Mouse (Mus musculus): ENCODE data around the gene Rars2.

Gene Rars2

GRCm38 (mm10) chr4:34640731-34641130, 26.0 kb downstream of the Rars2 start:
- no peak for DNase-seq (ENCODE audit: low read depth, low spot score)

- DNase-seq (ENCODE audit: low read depth, low spot score) = no peak
Measured at GRCm38 (mm10) chr4:34644779-34645178, 30.0 kb downstream of the Rars2 start.

GRCm38 (mm10) chr4:34653179-34653578, 38.4 kb downstream of the Rars2 start:
- DNase-seq (ENCODE audit: low read depth, low spot score) = no peak

- peak; percentile 14 for DNase-seq (ENCODE audit: low read depth, low spot score)
Measured at GRCm38 (mm10) chr4:34656101-34656500, 41.3 kb downstream of the Rars2 start.

- no peak for DNase-seq (ENCODE audit: low read depth, low spot score)
Measured at GRCm38 (mm10) chr4:34659012-34659411, 44.3 kb downstream of the Rars2 start.

- DNase-seq (ENCODE audit: low read depth, low spot score) = no peak
Measured at GRCm38 (mm10) chr4:34661514-34661913, 46.8 kb downstream of the Rars2 start.

- no peak for DNase-seq (ENCODE audit: low read depth, low spot score)
Measured at GRCm38 (mm10) chr4:34661927-34662326, 47.2 kb downstream of the Rars2 start.

GRCm38 (mm10) chr4:34667923-34668322, 53.2 kb downstream of the Rars2 start:
- no peak for DNase-seq (ENCODE audit: low read depth, low spot score)

- no peak for DNase-seq (ENCODE audit: low read depth, low spot score)
Measured at GRCm38 (mm10) chr4:34673721-34674120, 59.0 kb downstream of the Rars2 start.

- DNase-seq (ENCODE audit: low read depth, low spot score) = peak; percentile 33
Measured at GRCm38 (mm10) chr4:34680530-34680929, 65.8 kb downstream of the Rars2 start.

GRCm38 (mm10) chr4:34686874-34687567, 72.3 kb downstream of the Rars2 start, which contains the start of gene Slc35a1:
Gene Slc35a1, minus strand, starts transcription at chr4:34687438.
- peak; percentile 94 for DNase-seq (ENCODE audit: low read depth, low spot score)

- peak; percentile 16 for DNase-seq (ENCODE audit: low read depth, low spot score)
Measured at GRCm38 (mm10) chr4:34688021-34688420, 73.3 kb downstream of the Rars2 start.

- DNase-seq (ENCODE audit: low read depth, low spot score) = peak; percentile 94
Measured at GRCm38 (mm10) chr4:34701528-34701927, 86.8 kb downstream of the Rars2 start.

- peak; percentile 61 for DNase-seq (ENCODE audit: low read depth, low spot score)
Measured at GRCm38 (mm10) chr4:34702231-34702630, 87.5 kb downstream of the Rars2 start.

- no peak for DNase-seq (ENCODE audit: low read depth, low spot score)
Measured at GRCm38 (mm10) chr4:34703029-34703428, 88.3 kb downstream of the Rars2 start.

GRCm38 (mm10) chr4:34707248-34707647, 92.5 kb downstream of the Rars2 start:
- DNase-seq (ENCODE audit: low read depth, low spot score) = no peak

- no peak for DNase-seq (ENCODE audit: low read depth, low spot score)
Measured at GRCm38 (mm10) chr4:34708127-34708526, 93.4 kb downstream of the Rars2 start.
